Mouse (Mus musculus): ENCODE measurements around the gene Cdt1. TPM values are rescaled to one million over a fixed set of nuclear protein-coding genes. Genes with fewer than 3 reads are reported as not detected.

Cdt1 gene
- total RNA-seq (2015; ENCODE audit: low replicate concordance) (55.5 and 65.8 TPM in 2 replicates), total RNA-seq (2017; ENCODE audit: low replicate concordance) (33.0 and 77.8 TPM in 2 replicates)

GRCm38 (mm10) chr8:122567361-122568108 is at the start of gene Cdt1:
Gene Cdt1 (plus strand): TSS chr8:122568015.
- peak; percentile 88 for ATAC-seq (replicated peaks; ENCODE audit: low FRiP score, poor library complexity, severe bottlenecking)

GRCm38 (mm10) chr8:122520611-122521010 is 47.2 kb upstream of the Cdt1 start:
- ATAC-seq (replicated peaks; ENCODE audit: low FRiP score, poor library complexity, severe bottlenecking), result no peak

DNA sequence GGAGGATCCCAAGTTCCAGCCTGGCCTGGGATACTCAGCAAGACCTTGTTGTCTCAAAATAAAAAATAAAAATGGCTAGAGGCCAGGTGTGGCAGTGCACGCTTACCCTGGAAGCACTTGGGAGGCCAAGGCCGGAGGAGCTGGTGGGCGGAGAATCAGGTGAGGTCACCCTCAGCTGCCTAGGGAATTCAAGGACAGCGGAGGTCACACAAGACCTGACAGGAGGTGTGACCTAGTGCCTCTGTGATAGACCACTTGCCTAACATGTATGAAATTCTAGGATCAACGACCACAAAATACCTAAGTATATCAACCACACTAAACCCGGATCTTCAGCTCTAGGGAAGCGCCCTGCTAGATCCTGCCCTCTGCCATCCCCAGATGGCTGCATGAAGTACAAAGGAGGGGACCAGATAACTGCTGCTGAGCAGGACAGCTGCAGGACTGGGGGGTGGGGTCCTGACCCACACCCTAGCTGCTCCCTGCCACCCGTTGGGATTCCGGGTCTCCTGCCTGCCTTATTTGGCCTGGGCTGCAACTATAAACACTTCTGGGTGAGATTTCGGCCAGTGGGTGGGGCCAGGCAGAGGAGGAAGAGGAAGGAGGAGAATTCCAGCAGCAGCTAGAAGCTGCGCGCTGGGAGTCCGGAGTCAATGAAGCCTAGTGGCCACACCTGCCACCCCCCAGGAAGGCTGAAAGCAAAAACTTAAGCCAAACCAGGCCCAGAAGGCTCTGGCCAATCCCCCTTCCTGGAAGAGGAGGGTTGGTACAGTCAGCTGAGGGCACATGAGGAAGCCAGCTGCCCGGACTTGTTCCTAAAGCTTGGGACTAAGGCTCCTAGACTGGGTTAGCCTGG is 44.8 kb upstream of the Cdt1 start:
- no peak for ATAC-seq (replicated peaks; ENCODE audit: low FRiP score, poor library complexity, severe bottlenecking)

DNA sequence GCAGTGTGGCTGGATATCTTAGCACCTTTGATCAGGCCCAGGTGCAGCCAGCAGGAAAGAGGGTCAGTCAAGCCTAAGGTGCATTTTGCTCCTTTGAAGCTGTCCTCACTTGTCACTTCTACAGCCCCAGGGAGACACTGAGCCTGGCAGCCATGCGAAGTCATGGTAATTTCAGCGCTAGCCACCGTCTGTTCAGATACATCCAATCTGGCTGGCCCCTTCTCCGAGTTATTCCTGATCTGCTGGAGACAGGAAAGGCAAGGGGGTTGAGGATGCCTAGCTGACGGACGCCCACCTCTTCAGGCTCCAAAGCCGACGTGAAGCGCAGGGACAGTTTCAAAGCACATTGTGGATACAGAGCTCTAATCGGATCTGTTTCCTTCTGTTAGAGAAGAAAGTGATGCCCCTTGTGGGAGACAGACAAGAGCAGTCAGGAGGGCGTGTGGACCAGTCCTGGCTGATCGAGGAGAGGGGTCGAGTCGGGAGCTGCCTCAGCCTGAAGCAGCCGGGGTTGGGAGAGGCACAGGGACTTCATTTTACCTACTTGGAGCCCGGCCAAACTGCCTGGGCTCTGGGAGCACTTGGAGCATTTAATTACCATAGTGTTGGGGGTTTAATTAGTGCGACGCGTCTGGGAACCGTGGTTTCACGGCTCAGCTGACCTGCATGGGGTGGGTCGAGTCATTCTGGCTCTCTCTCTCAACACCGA is 44.0 kb upstream of the Cdt1 start:
- ATAC-seq (replicated peaks; ENCODE audit: low FRiP score, poor library complexity, severe bottlenecking), result no peak

DNA sequence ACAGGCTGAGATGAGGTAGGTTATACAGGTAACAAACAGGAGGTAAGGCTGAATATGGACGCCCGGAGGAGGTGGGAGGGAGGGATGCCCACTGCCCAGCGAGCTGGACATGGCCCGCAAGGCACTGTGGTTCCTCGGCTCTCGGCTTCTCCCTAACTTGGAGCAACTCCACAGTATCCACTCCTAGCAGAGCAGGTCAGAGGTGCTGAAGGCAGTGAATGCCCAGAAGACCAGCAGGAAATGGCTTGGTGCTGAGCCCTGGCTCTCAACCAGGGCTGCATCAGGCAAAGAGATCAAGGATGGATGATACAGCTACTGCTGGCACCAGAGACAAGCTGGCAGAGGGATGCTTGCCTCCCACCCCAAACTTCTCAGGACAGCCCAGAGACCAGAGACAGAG is 43.3 kb upstream of the Cdt1 start:
- ATAC-seq (replicated peaks; ENCODE audit: low FRiP score, poor library complexity, severe bottlenecking), result no peak

GRCm38 (mm10) chr8:122525004-122525403 is 42.8 kb upstream of the Cdt1 start:
- 0 out of 2 replicates have a peak, but pooled peaks have one; percentile 7 for ATAC-seq (replicated peaks; ENCODE audit: low FRiP score, poor library complexity, severe bottlenecking)

- ATAC-seq (replicated peaks; ENCODE audit: low FRiP score, poor library complexity, severe bottlenecking), result no peak
Observed at GRCm38 (mm10) chr8:122526084-122526483, 41.7 kb upstream of the Cdt1 start.

DNA sequence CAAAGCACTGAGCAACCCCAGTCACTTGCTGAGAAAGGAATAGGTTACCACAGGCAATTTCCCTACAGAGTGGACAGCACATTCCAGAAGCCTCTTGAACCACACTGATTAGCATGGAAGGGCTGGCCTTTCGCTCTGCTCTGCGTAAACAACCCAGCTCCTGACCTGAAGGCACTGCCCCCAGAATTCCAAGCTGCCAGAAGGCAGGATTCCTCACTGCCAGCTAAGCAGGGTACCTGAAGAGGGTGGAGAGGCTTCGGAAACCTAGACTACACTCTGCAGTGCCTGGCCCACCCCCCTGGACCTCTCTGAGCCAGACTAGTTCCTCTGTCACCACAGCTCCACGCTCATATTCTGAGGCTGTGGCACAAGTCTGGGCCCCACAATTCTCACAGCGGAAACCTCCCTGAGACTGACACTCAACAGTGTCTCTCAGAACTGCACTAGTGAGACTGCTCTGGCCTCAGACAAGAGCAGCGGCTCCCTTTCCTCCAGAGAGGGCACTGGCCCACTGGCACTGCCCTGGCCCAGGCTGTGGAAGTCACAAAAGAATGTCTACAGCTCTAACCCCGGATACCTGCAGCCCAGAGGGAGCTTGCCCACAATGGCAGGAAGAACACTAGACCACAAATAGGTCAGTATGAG is 41.2 kb upstream of the Cdt1 start:
- no peak for ATAC-seq (replicated peaks; ENCODE audit: low FRiP score, poor library complexity, severe bottlenecking)

DNA sequence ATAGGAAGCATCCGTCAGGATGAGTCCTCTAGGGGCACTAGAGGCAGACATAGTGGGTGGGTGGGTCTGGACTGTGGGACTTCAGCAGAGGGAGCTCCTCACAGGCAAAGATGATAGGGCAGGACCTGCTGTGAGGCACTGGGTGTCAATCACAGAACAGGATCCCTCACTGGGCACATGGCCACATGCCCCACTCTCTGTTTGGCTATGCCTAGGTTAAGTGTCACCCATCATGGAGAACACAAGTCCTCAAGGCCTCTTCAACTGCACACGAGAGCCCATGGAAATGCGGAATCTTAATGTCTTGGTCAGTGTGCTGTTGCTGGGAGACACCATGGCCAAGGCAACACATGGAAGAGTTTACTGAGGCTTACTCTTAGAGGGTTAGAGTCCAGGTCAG is 39.9 kb upstream of the Cdt1 start:
- no peak for ATAC-seq (replicated peaks; ENCODE audit: low FRiP score, poor library complexity, severe bottlenecking)

DNA sequence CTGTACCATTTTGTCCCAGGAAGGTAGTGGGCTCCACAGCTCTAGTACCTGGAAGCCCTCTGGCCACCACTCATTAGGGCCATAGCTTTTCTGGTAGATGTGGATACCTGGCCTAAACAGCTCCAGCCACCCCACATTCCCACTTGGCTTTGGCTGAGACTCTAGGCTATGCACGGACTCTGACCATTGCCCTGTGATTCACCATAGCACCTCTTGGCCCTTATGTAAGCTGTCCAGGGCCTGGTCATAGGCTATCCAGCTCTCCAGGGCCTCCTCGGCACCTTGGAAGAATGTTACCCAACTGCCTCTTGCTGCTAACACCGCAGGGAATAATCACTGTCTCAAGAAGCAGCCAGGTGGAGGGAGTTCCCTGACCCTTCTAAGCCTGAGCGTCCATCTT is 38.7 kb upstream of the Cdt1 start:
- no peak for ATAC-seq (replicated peaks; ENCODE audit: low FRiP score, poor library complexity, severe bottlenecking)

DNA sequence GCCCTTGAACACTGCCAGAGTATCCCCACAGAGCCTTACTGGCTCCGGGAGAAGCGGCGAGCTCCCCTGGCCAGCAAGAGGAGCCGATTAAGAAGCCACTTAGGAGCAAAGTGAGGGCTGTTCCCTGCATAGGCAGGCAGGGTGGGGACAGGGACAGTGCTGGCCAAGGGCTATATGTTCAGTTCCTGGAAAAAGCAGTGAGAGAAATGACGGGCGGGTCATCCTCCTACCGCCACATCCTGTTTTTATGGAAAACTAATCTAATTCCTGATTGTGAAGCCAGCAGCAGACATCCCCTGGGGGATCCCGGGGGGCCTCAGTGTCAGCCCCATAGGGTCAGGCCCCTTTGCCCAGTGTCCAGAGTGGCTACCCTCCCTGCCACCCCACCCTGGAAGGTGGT is 36.5 kb upstream of the Cdt1 start:
- ATAC-seq (replicated peaks; ENCODE audit: low FRiP score, poor library complexity, severe bottlenecking), result no peak

DNA sequence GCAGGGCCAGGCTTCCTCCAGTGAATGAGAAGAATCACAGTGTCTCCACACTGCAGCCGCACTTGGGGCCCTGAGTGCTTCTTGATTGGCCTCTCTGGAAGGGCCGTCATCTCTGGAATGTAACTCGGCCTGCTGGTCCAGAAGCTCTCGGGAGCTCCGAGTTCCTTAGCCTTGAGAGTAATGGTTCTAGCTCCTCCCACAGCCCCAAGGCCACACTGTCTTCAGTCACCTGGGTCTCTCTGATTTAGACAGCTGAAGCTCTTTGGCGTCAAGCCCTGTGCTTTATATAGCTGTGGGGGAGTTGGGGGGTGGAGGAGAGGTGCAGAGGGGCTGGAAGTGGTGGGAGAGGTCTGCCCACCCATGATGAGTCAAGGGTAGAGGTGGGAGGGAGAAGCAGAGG is 30.8 kb upstream of the Cdt1 start:
- peak; percentile 44; the same call in 1 of the 2 replicates for ATAC-seq (replicated peaks; ENCODE audit: low FRiP score, poor library complexity, severe bottlenecking)

DNA sequence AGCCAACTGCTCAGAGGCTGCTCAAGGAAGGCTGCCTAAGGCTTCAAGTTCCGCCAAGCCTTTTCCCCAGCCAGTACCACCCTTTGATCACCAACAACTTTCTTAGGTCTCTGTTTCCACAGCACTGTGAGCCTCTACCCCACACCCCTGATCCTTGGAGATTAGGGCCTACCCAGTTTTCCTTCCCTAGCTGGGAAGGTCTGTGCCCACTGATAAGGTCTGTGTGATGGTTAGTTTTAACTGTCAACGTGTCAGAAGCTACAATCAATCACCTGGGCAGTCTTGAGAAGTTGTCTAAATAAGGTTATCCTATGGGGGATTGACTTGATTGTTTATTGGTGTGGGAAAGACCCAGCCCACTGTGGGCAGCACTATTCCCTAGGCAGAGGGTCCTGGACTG is 30.0 kb upstream of the Cdt1 start:
- peak; percentile 86 for ATAC-seq (replicated peaks; ENCODE audit: low FRiP score, poor library complexity, severe bottlenecking)

GRCm38 (mm10) chr8:122538310-122539076 is 29.3 kb upstream of the Cdt1 start:
- ATAC-seq (replicated peaks; ENCODE audit: low FRiP score, poor library complexity, severe bottlenecking), result peak; percentile 43

GRCm38 (mm10) chr8:122544138-122544537 is 23.7 kb upstream of the Cdt1 start:
- ATAC-seq (replicated peaks; ENCODE audit: low FRiP score, poor library complexity, severe bottlenecking), result no peak

GRCm38 (mm10) chr8:122546066-122546755 is 21.6 kb upstream of the Cdt1 start:
- ATAC-seq (replicated peaks; ENCODE audit: low FRiP score, poor library complexity, severe bottlenecking), result peak; percentile 75

- no peak for ATAC-seq (replicated peaks; ENCODE audit: low FRiP score, poor library complexity, severe bottlenecking)
Observed at GRCm38 (mm10) chr8:122546811-122547453, 20.9 kb upstream of the Cdt1 start.

GRCm38 (mm10) chr8:122547815-122548214 is 20.0 kb upstream of the Cdt1 start:
- peak; percentile 47 for ATAC-seq (replicated peaks; ENCODE audit: low FRiP score, poor library complexity, severe bottlenecking)
